Mouse (Mus musculus) adrenal gland, postnatal 36 days (tissue): ENCODE results near the gene Ptpn21. TPM values are rescaled to one million over a fixed set of nuclear protein-coding genes. Genes with fewer than 3 reads are reported as not detected.

ENCODE experiments used
- DNase-seq, 2 experiments: peaks; one replicate each; pipeline ENCODE4 v3.0.0; 2021; ENCODE audit warnings: mixed read lengths in 1 of 2
- total RNA-seq, 2 experiments: library from RNA; stranded (reverse); gene quantifications; 2 replicates each; pipeline ENCODE4 v1.2.3; 2021

Ptpn21 gene
- total RNA-seq, 2 experiments from 2014 or later: 20.2 to 23.6 TPM

- DNase-seq: no peak
These were observed 13.0 kb downstream of the Ptpn21 start for GRCm38 (mm10) chr12:98724224-98724623.

- DNase-seq: no peak
These were observed 16.2 kb downstream of the Ptpn21 start for GRCm38 (mm10) chr12:98721030-98721429.

- DNase-seq: no peak
These were observed 16.6 kb downstream of the Ptpn21 start for GRCm38 (mm10) chr12:98720628-98721027.

- DNase-seq: no peak
These were observed 21.1 kb downstream of the Ptpn21 start for GRCm38 (mm10) chr12:98716142-98716541.

DNA sequence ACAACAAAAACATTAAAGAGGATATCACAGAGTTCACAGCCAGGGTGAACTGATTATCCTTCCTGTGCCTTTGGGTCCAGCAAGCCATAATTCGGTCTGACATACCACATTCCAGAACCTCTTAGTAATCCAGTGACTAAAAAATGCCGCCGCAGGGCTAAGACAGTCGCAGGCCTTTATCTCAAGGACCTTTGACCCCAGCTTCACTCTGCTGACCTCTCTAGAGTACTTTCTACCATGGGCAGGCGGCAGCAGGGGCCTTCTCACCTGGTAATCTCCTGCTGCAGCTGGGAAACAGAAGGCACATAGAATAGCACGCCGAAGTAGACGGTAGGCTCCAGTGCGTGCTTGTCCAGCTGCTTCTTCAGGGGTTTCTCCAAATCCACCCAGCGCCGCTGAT, 22.4 kb downstream of the Ptpn21 start:
- DNase-seq: peak; percentile 46 to 60

- no peak for DNase-seq
These were observed 23.5 kb downstream of the Ptpn21 start for GRCm38 (mm10) chr12:98713621-98714103.

GRCm38 (mm10) chr12:98712819-98713218, 24.4 kb downstream of the Ptpn21 start:
- no peak for DNase-seq

DNA sequence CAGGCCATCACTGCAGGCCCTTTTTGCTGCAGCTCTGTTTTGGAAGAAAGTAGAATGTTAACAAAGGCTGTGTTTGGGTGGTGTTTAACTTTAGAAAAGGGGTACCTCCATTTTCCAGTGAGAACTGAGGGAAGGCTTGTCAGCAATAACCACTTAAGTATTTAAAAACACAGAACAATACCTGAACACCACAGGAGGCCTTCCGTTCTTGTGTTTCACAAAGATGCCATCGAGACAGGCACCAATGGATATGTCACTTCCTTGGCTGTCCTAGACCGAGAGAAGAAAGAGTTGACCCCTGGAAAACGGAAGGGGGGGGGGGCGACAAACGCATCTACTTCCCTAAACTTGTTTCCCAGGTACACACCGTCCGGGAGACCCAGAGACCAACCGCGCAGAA, 33.2 kb downstream of the Ptpn21 start:
- no peak for DNase-seq

DNA sequence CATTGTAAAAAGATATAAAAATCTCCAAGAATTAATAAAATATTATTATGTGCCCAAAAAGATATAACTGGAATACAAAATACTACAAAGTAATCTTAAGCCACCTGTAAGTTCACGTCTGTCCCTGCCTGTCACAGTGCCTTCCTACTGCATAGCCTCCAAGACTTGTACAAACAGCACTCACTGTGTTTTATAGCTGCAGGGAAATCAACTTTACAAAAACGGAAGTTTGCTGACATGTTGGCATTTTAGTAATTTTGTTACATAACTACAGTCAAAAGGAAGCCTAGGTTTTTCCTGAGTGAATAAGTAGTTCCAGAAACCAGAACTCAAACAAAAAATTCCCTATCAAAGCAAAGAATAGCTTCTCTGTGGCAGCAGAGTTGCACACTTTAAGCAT, 33.7 kb downstream of the Ptpn21 start:
- DNase-seq: no peak

DNA sequence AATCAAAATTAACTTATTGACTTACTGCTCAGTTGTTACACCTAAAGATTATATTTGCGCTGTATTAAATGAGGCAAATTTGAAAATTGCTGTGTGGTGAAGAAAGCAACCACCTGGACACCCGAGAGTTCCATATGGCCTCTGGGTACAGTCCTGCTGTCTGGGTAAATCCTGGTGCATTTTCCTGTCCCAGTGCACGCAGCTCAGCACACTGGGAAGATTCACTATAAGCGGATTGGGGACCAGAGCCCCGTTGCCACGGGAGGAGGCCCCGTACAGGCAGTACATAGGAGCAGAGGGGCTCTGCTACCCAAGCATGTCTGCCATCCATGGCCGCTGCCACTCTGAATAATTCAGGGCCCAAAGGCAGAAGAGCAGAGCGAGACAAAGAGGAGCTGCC, 35.6 kb downstream of the Ptpn21 start:
- no peak for DNase-seq

- DNase-seq: no peak
These were observed 40.0 kb downstream of the Ptpn21 start for GRCm38 (mm10) chr12:98697202-98697601.

- DNase-seq: no peak
These were observed 47.0 kb downstream of the Ptpn21 start for GRCm38 (mm10) chr12:98690230-98690629.

GRCm38 (mm10) chr12:98683574-98683973, 53.6 kb downstream of the Ptpn21 start:
- no peak for DNase-seq

- DNase-seq: no peak
These were observed 54.0 kb downstream of the Ptpn21 start for GRCm38 (mm10) chr12:98683171-98683570.

DNA sequence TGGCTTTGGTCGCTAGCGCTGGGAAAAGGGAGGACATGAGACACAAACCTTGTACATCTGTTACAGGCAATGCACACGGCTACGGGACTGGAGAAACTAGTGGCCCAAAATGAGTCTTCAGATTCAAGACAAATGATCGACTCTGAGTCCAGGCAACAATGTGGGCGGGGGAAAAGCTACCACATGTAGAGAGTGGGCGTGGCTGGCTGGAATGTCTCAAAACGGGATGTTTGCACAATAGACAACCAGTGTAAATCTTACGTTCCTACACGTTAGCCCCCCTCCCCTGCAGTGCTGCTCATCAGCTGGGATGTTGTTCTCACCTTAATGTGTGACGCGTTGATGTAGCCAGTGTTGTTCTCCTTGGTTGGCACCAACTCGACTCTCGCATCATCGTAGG, 55.0 kb downstream of the Ptpn21 start:
- no peak for DNase-seq

DNA sequence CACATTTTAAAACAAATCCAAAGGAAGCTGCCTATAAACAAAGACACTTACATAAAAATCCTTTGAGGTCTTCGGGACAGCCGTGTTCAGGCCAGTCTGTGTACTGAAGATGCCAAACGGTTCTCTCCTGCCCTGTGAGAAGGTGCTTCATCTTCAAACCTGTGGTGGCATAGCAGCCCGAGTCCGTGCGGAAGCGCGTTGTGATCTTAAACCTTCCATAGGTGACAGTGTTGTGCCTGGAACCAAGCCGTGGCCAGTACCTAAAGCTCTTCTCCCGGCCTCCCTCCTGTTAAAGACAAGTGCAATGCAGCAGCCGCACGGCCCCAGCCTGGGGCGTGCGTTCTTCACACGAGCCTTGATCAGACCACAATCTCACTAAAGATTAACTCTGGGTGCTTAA, 57.3 kb downstream of the Ptpn21 start:
- DNase-seq: no peak

DNA sequence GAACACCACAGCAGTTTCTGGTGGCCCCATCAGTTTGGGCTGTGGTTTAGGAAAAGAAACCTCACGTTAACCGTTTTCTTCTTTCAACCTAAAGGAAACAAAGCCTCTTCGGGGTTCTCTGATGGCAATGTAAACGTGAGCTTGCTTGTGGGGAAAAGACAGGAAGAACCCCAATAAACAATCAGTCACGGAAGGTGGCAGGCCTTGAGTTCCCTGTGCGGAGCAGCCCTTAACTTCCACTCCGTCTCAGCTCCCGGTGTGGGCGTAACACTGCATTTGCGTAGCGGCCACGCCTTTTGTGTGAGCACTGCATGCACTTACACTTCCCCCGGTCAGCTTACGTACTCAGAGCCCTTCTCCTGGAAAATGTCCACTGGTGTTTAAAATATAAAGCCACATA, 59.9 kb downstream of the Ptpn21 start:
- DNase-seq: no peak

DNA sequence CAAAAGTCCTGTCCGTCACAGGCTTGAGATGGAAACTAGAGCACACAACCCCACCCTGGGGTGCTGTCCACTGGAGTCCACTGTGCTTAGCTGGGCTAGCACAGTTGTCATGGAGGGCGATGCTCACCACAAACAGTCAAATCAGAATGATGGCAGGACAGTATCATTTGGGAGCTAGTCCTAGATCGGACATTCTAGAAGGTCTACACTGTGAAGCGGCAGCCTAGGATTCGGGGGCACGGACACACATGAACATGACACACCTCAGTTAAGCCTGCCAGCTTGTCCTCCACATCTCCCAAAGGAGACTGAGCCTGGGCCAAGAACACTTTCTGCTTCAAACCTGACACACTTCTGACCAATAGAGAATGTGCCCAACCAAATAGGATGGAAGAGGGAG, 60.3 kb downstream of the Ptpn21 start:
- no peak for DNase-seq

GRCm38 (mm10) chr12:98674627-98675143, 62.5 kb downstream of the Ptpn21 start:
- peak; percentile 86 to 88 for DNase-seq

DNA sequence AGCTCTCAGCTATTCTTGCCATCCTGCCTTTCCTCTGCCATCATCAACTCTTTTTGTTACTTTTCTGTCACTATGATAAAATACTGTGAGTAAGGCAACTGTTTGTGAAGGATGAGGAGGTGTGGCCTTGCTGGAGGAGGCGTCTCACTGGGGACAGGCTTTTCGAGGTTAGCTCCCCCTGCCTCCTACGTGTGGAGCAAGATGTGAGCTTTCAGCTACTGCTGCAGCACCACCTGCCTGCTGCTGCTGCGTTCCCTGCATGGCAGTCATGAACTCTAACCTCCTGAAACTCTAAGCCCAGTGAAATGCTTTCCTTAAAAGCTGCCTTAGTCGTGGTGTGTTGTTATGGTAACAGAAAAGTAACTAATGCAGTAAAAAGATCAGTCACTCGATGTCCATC, 63.3 kb downstream of the Ptpn21 start:
- no peak for DNase-seq

- DNase-seq: no peak
These were observed 66.8 kb downstream of the Ptpn21 start for GRCm38 (mm10) chr12:98670429-98670828.

GRCm38 (mm10) chr12:98669864-98670263, 67.3 kb downstream of the Ptpn21 start:
- peak; percentile 33 to 63 for DNase-seq

DNA sequence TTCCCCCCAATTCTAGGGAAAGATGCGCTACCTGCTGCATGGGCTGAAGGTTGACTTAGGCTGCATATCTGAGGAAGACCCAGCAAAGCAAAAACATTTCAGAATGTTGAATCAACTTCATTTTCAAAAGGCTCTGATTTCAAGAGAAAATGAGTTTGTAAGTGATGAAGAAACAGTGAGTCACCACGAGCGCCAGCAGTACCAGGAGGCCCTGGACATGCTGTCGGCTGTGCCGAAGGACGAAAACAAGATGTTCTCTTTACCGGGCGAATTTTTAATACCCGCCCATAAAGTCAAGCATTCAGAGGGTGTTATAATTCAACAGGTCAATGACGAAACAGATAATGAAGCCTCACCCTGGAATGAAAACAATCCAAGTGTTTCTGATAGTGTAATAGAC, 68.1 kb downstream of the Ptpn21 start:
- DNase-seq: peak; percentile 41 to 50

DNA sequence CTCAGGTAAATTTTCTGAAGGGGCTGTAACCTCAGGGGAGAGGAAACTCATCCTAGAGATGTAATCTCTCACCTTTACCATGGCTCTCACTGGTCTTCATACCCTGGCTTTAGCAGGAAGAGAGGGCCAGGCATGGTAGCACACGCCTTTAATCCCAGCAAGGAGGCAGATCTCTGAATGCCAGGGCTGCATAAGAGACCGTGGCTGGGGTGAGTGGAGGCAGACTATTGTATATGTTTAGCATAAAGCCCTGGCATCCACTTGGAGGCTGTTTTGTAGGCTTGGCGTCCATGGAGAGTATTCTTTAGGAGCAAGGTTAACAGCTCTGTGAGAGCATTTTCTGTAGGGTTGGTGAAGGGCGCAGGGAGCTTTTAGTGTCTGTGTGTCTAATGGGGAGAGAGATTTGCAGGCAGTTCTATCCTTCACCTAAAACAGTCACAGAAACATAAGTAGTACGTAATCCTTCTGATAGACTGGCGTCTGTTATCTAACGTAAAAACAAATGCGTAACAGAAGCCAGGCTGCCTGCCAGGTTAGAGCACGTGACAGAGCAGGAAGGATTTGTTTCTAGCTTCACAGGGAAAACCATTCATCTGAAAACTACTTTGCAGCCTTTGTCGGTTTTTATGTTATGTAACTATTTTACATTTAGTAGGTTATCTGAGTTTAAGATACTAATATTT, 68.9 kb downstream of the Ptpn21 start:
- DNase-seq: peak; percentile 85 to 87
